Mouse (Mus musculus) gastrocnemius, postnatal 4 days (tissue): ENCODE data around the gene Mecom. TPM values are rescaled to one million over a fixed set of nuclear protein-coding genes. Genes with fewer than 3 reads are reported as not detected.
A peak's percentile ranks its signal among the peaks of the same experiment; 100 is the strongest.

ENCODE experiments used
- DNase-seq, 2 experiments: peaks; one replicate each; pipeline ENCODE4 v3.0.0; 2021 to 2022; ENCODE audit warnings: low spot score in 2 of 2, mixed read lengths in 2 of 2
- total RNA-seq, 2 experiments: library from RNA; stranded (reverse); gene quantifications; 2 replicates each; pipeline ENCODE4 v1.2.3; 2021

Mecom gene
- total RNA-seq, 2 experiments from 2014 or later = 15.6 to 18.0 TPM

DNA sequence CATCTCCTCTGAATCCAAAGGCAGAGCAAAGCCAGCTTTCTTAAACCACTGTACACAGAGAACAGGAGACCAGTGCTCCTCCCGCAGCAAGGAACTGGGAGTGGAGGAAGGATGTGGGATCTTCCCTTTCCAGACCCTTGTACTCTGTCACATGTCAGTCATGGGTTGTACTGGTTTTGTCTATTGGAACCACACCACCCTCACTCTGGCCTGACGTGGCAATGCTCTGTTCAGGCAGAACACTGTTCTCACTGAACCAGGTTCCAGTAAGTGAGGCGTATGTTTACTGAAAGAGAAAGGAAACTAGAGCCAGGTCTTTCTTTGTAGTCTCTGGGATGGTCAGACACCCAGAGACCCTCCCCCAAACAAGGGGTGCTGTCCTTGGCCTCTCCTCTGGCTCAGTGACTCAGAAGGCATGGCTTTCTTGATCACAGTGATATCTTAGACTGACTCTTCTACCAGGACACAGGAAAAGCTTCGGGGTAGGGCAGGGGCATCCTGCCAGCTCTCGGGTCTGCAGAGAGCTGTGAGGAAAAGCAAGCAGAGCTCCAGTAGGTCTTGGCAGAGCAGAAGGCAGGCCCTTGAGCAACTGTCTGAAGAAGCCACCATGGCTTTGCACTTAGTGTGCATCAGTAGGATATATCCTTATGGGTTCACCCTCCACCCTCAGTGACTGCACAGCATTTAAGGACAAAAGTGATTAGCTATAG is 386.7 kb downstream of the Mecom start:
- DNase-seq = no peak

- no peak for DNase-seq
Measured at GRCm38 (mm10) chr3:30160346-30160745, 387.5 kb downstream of the Mecom start.

GRCm38 (mm10) chr3:30157128-30157670 is 390.6 kb downstream of the Mecom start:
- no peak for DNase-seq

DNA sequence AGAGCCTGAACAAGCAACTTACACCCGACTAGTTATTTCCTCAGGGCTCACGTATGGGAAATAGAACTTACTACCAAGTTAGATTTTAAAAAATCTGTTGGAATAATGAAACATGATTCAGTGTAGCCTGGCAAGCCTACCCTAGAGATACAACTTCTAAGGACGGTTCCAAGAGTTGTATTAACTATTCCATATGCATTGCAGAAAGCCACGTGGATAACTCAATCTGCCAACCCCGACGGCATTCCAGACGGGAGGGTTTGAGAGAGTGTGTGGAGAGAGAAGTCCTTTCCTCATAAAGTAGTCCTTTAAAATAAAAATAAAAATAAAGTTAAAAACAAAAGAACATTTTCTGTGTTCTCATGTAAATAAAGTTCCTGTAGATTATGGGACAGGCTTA is 393.4 kb downstream of the Mecom start:
- no peak for DNase-seq

- no peak for DNase-seq
Measured at GRCm38 (mm10) chr3:30153923-30154331, 393.9 kb downstream of the Mecom start.

GRCm38 (mm10) chr3:30150071-30150470 is 397.7 kb downstream of the Mecom start:
- DNase-seq = no peak

DNA sequence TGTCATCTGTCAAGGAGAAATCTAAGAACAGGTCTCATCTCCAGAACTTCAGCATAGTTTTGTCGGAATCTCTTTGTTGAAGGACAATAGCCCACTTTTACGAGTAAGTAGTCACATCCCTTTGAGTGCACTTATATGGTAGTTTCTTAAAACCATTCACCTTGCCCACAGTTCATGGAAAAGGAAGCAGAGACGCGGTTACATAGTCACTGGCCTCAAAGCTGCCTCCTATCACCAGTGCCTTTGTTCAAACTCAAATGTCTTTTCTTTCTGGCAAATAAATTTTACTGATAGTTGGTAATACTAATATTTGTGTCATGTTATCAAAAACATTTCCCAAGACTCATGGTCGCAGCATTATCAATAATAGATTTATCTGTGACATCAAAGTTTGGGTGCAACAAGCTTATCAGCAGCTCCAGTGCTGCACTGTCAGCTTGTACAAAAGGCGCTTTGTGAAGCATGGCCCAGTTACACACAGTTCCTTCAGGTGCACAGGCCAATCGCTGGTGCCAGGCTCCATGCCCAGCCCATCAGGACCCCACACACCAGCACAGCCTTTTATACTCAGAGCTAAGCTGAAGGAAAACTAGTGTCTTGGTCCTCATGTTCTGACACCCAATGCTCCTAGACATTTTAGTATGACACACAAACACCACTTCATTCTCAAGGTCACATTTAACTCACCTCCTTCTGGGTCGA is 399.3 kb downstream of the Mecom start:
- no peak for DNase-seq

GRCm38 (mm10) chr3:30145051-30145450 is 402.8 kb downstream of the Mecom start:
- no peak for DNase-seq

- DNase-seq = no peak
Measured at GRCm38 (mm10) chr3:30143961-30144411, 403.8 kb downstream of the Mecom start.

DNA sequence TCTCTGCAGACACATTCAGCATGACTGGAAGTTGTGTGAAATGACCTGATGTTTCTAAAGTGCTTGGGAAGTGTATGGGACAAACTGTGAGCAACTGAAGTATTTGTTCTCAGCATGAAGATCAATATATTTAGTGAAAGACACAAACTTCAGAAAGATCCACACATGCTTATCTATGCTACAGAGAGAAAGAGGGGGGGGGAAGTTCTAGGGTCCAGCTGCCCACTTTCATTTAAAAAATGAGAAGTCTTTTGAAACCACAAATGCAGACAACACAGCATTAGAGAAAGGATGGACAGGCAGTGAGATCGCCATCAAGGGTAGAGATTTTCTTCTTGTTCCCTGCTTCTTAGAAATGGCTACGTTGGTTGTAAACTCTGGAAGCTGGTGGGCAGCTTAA is 404.4 kb downstream of the Mecom start:
- DNase-seq = no peak

DNA sequence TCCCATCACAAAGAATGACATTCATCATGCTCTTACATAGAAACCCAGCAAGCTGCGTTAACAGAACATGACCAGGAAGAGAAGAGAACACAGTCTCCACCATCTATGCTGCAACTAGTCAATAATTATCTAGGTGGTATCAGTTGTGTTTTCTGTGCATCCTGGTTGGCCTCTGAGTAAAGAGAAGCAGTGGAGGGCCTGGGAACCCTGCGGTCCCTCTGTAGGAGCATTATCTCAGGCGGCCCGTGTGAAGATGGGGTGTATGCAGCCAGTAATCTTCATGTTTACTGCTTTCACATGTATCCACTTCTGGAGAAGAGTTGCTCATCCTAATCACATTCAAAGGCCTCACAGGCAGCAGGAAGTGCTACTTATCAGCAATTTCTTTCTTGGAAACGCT is 407.5 kb downstream of the Mecom start:
- DNase-seq = no peak

GRCm38 (mm10) chr3:30139678-30140077 is 408.1 kb downstream of the Mecom start:
- DNase-seq = no peak

DNA sequence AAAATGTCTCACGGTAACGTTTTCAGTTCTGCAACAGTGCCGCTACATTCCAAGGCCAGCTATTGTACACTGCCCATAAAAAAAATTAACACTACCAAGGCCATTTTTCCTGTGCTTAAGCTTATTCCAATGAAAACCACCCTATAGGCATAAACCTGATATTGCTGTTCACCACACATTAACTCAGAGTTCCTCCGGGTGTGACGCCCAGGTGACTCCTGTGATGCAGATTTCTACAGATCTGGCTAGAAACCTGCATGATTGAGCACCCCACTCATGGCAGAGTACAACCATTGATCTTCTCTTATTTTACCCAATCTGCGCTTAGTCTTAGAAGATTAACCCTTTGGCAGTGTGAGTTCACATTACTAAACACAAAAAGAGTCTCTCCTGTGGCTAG is 409.2 kb downstream of the Mecom start:
- no peak for DNase-seq

DNA sequence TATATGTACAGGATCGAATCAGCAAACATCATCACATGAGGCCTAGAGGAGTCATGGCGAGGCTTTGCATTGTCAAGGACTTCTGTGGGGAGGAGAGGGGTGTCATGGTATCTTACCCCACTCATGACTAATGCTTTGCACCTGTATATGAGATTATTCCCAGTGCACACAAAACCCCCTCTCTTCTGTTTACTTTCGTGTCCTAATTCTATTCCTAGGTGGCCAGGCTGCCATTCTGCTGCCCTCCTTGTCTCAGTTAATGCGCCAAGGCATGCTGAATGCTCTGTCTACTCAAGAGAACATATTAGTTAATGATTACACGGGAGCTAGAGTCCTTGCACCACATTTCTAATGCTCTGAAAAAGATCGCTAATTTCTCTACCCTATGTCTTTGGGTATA is 412.0 kb downstream of the Mecom start:
- no peak for DNase-seq

DNA sequence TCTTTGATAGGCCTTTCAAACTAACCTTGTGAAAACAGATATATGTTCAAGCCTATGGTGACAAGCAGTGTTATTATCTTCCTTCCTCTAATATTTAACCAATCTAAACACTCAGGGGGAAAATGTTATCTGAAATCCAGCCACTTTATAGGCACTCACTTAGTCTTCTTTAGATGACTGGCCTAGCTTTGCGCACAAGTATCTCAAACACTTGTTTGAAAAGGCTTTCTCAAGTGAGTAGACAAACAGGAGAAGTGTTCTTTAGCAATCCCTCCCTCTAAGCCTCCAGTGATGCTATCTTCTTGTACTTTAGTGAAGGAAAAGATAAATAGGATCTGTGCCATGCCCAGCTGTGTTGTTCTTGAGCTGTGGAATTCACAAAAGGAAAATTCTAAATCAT is 412.7 kb downstream of the Mecom start:
- DNase-seq = no peak

- DNase-seq = no peak
Measured at GRCm38 (mm10) chr3:30132981-30133380, 414.8 kb downstream of the Mecom start.

DNA sequence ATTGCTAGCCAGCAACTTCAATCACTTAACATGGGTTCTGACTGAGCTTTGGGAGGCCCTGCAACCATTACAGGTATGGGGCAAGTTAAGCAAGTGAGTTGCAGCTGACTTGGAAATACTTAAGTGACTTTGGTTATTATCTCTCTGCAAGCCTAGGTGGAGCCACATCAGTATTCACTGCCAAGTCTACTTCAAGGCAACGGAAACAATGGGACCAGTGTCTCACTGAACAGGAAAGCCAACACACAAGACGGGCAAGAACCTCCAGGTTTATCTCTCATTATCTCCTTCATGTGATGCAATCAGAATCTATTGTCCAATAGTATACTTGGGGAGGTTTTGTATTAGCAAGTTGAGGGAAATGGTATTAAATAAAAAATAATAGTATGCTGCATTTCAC is 415.4 kb downstream of the Mecom start:
- no peak for DNase-seq

DNA sequence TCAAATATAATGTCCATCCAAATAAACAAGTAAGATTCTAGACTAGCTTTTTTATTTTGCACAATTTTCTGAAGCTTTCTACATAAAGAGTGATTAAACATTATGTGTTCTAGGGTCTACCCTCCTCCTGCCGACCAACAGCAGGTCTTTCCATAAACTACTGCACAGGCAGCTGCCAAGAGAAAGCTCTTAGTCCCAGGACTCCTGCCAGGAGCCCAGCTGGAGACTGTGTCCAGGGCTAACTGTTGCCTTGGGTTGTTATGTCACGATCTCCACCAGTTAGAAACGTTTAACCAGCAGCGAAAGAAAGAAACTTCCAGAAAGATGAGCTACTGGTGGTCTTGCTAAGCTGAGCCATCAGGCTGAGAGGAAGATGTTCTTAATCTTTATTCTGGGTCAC is 417.3 kb downstream of the Mecom start:
- peak in 1 of 2 experiments; percentile 67 for DNase-seq

GRCm38 (mm10) chr3:30122618-30123017 is 425.2 kb downstream of the Mecom start:
- DNase-seq = no peak

DNA sequence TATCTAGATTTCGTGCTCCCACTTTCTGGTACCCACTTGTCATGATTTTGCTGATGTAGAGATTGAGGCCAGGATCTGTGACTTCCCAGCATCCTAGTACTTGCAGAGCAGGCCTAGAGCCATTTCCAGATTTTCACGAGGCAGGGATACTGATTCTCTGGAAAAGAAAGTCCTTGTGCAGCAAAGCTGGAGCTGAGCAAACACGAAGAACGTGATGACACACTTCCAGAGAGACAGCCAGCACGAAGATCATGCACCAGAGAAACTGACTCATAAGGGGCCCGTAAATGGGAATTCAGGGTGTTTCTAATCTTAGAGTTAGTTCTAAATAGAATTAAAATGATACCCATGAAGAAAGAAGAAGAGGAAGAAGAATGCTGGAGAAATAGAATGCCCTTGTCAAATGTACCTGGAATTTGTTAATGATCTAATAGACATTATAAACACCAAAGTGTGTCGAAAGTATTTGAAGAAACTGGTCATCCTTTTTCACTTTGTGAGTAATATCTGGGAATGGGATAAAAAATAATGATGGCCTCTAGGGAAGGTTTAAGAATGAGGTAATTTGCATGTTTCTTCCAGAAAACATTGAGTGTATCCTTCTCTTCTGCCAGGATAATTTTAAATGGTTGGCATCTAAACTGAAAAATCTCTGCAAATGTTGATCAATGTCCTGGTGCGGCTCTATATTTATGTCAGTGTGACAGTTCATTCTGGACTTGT is 426.9 kb downstream of the Mecom start:
- no peak for DNase-seq

DNA sequence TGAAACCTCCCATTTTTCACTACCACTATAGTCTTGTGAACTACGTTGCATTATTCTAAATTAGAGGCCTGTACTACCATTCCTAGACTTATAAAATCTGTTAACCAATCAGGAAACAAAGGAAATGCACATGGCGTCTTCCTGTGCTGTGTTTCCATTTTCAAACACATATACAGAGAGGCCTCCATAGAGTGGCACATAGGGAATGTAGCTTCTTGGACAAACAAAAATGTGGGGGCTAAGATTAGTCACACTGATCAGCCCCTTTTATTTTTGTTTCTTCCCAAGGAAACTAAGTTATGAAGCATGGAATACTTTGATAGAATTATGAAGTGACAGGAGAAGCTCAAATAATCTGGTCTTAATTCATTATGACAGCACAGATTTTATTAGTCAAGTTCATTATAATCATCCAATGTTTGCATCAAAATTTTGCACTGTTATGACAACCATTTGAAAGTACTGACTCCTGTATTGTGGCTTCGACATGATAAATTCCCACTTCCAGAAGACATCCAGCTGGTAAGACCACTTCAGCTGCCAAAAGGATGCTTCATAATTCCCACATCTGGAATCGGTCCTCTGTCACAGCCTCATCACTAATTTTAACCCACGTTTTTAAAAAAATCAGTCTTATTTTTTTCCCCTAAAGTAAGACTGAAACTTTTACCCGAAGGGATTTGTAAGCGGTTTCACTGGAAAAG is 429.1 kb downstream of the Mecom start:
- no peak for DNase-seq
